In the genomic region with DNA sequence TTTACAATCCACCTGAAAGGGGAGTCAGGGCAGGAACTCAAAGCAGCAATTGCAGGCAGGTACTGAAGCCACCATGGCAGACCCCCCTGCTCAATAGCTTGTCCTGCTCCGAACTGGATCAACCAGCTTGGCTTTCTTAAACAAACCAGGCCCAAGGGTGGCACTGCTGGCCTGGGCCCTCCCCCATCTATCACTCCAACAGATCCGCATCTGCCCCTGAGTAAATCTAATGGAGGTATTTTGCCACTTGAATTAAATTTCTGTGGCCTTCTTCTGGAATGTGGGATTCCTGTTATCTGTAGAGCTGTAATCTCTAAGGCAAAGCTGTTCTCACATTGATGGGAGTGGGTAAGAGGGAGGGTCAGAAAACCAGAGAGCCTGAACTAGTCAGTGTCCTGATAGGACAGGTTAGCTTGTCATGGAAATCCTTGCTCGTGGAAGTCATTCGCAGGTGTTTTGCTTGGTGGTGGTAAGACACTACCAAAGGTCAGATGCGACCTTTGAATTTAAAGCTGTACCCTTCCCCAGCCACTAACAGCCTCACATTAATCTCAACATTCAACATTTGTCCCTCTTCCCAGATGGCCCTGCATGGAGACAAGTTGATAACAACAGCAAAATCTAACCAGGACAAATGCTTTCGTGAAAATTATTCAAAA, we compare ENCODE assay signal across 9 mouse cellular contexts. TPM values are rescaled to one million over a fixed set of nuclear protein-coding genes. Genes with fewer than 3 reads are reported as not detected.
DNase-seq lines count a peak whose midpoint lies in the region; ATAC-seq and TF ChIP-seq lines count a peak whose summit lies in the region.
"Had no signal": no experiment of that assay in that cellular context is flagged by ENCODE, and none has a peak within 500 bp of the region (broad histone marks: within the 10 kb centered on the region; RNA-seq: fewer than 3 reads in every experiment).

No protein-coding gene starts in this region.

- no peaks in the 10 kb centered on the region for H3K36me3 ChIP-seq in hindbrain, embryonic 16.5 days (ENCODE audit: control insufficient read depth, insufficient read depth, low read length)
- no peaks in the 10 kb centered on the region for H3K36me3 ChIP-seq in midbrain, embryonic 11.5 days (ENCODE audit: control insufficient read depth, insufficient read depth, low read length)

- H3K9ac ChIP-seq in hindbrain, embryonic 16.5 days (ENCODE audit: low read depth, low read length), result peak overlapping the region; percentile 77; the same call in 1 of the 2 replicates
- H3K9ac ChIP-seq in midbrain, embryonic 11.5 days (ENCODE audit: low read length), result peak overlapping the region; percentile 93

- no peak for TF ChIP-seq POLR2A in cortical plate, adult 2 months (IDR thresholded peaks at IDR 0.05; ENCODE audit: extremely low read depth, insufficient read depth, low read length)

- H3K4me3 ChIP-seq in cortical plate, adult 2 months (ENCODE audit: insufficient read depth, low read length), result peak overlapping the region; percentile 41; the same call in 1 of the 2 replicates
- peak overlapping the region; percentile 67 for H3K4me3 ChIP-seq in hindbrain, embryonic 16.5 days (ENCODE audit: low read length)
- peak overlapping the region; percentile 68 for H3K4me3 ChIP-seq in midbrain, embryonic 11.5 days (ENCODE audit: low read depth, low read length)

- no peaks in the 10 kb centered on the region for H3K9me3 ChIP-seq in hindbrain, embryonic 16.5 days (ENCODE audit: control insufficient read depth, low read length)
- no peaks in the 10 kb centered on the region for H3K9me3 ChIP-seq in midbrain, embryonic 11.5 days (ENCODE audit: control insufficient read depth, low read length)

- no peak for TF ChIP-seq CTCF in cortical plate, adult 2 months (IDR thresholded peaks at IDR 0.05; ENCODE audit: extremely low read depth, insufficient read depth, low read length)

- no peak for ATAC-seq in hindbrain, embryonic 16.5 days
- no peak for ATAC-seq in midbrain, embryonic 11.5 days (ENCODE audit: low FRiP score)

- 40% methylated on average over 6 of the region's 6 CpGs for WGBS in hindbrain, embryonic 16.5 days
- 25% methylated on average over 6 of the region's 6 CpGs for WGBS in midbrain, embryonic 11.5 days

- DNase-seq in spleen, adult 12 weeks (ENCODE audit: low spot score), result peak; percentile 22
- no peak for DNase-seq in spleen, postnatal 14 days (ENCODE audit: low spot score in 2 of 2)
- DNase-seq in midbrain, embryonic 11.5 days (ENCODE audit: low spot score, missing footprints), result peak; percentile 90
- no peak for DNase-seq in adrenal gland, adult 2 months
- DNase-seq in cerebellum, postnatal 10 days, result no peak
- no peak for DNase-seq in cerebellum, adult 9-11 months

- H3K4me1 ChIP-seq in cortical plate, adult 2 months (ENCODE audit: control insufficient read depth, insufficient read depth, low read length), result peaks cover 1% of the 10 kb centered on the region; the same call in 1 of the 2 replicates
- H3K4me1 ChIP-seq in hindbrain, embryonic 16.5 days (ENCODE audit: control insufficient read depth, insufficient read depth, low read depth, low read length), result peaks cover 6% of the 10 kb centered on the region; the same call in 1 of the 2 replicates
- H3K4me1 ChIP-seq in midbrain, embryonic 11.5 days (ENCODE audit: control insufficient read depth, insufficient read depth, low read length), result peaks cover 9% of the 10 kb centered on the region; the same call in 1 of the 2 replicates

- no peak overlapping the region for H3K27ac ChIP-seq in cortical plate, adult 2 months (ENCODE audit: insufficient read depth, low read length)
- no peak overlapping the region for H3K27ac ChIP-seq in hindbrain, embryonic 16.5 days (ENCODE audit: low read depth, low read length)
- peak overlapping the region; percentile 68; the same call in 1 of the 2 replicates for H3K27ac ChIP-seq in midbrain, embryonic 11.5 days (ENCODE audit: low read depth, low read length)

- H3K4me2 ChIP-seq in hindbrain, embryonic 16.5 days (ENCODE audit: low read length), result peak overlapping the region; percentile 96
- H3K4me2 ChIP-seq in midbrain, embryonic 11.5 days, result peak overlapping the region; percentile 71

- no peaks in the 10 kb centered on the region for H3K27me3 ChIP-seq in hindbrain, embryonic 16.5 days (replicated peaks; ENCODE audit: control insufficient read depth, insufficient read depth, low read length)
- no peaks in the 10 kb centered on the region for H3K27me3 ChIP-seq in midbrain, embryonic 11.5 days (ENCODE audit: control insufficient read depth, insufficient read depth, low read length)

RNA-seq across cellular contexts. Expression of gene Gm6899, which starts 0.5 kb away (rescaled TPM):
- polyA plus RNA-seq in cortical plate, adult 2 months (2012; rRNA removed), result not detected in 2 replicates
- not detected in 2 replicates for polyA plus RNA-seq in hindbrain, embryonic 16.5 days (2015; fragmentation: Nextera tagmentation; extraction: Ambion mirVana)
- not detected in 2 replicates for polyA plus RNA-seq in midbrain, embryonic 11.5 days (2014; fragmentation: Nextera tagmentation; extraction: Ambion mirVana)
- not detected for total RNA-seq in adrenal gland, adult 2 months (2021)
- 0.20 TPM in 1 of 2 replicates, not detected in the other for polyA plus RNA-seq in adrenal gland, adult 2 months (2012; rRNA removed)
- total RNA-seq: heart, postnatal 14 days had no signal

RNA-seq across cellular contexts. Expression of gene Vrk2, which starts 1.3 kb away (rescaled TPM):
- 2.6 and 2.7 TPM in 2 replicates for polyA plus RNA-seq in cortical plate, adult 2 months (2012; rRNA removed)
- polyA plus RNA-seq in hindbrain, embryonic 16.5 days (2015; fragmentation: Nextera tagmentation; extraction: Ambion mirVana), result 3.5 and 3.9 TPM in 2 replicates
- polyA plus RNA-seq in midbrain, embryonic 11.5 days (2014; fragmentation: Nextera tagmentation; extraction: Ambion mirVana), result 32.7 and 40.2 TPM in 2 replicates
- 10 to 100 TPM; 10.5 to 10.9 TPM for total RNA-seq in adrenal gland, adult 2 months (2021)
- 2.7 and 3.1 TPM in 2 replicates for polyA plus RNA-seq in adrenal gland, adult 2 months (2012; rRNA removed)

Comparison
In these comparisons a context has a peak if more than half of its experiments do, and no peak if none do; other contexts are left out.
1. DNase-seq: peak in spleen, adult 12 weeks (single experiment) and midbrain, embryonic 11.5 days (single experiment); none in spleen, postnatal 14 days (0 of 2), adrenal gland, adult 2 months (single experiment), cerebellum, postnatal 10 days (0 of 2) and cerebellum, adult 9-11 months (single experiment).
2. Peak in every context shown above with its lines, with median percentiles within 50 percentile points of each other: H3K4me3 ChIP-seq.